Mouse (Mus musculus) right cerebral cortex, adult 2 months (tissue): ENCODE results near the gene Rsbn1l.

Source experiments
- DNase-seq, 2 experiments: peaks; one replicate each; pipeline ENCODE4 v3.0.0; 2021 to 2022; ENCODE audit warnings: low spot score in 2 of 2

Rsbn1l gene

GRCm38 (mm10) chr5:20904647-20905046, 51.6 kb downstream of the Rsbn1l start:
- no peak for DNase-seq

DNA sequence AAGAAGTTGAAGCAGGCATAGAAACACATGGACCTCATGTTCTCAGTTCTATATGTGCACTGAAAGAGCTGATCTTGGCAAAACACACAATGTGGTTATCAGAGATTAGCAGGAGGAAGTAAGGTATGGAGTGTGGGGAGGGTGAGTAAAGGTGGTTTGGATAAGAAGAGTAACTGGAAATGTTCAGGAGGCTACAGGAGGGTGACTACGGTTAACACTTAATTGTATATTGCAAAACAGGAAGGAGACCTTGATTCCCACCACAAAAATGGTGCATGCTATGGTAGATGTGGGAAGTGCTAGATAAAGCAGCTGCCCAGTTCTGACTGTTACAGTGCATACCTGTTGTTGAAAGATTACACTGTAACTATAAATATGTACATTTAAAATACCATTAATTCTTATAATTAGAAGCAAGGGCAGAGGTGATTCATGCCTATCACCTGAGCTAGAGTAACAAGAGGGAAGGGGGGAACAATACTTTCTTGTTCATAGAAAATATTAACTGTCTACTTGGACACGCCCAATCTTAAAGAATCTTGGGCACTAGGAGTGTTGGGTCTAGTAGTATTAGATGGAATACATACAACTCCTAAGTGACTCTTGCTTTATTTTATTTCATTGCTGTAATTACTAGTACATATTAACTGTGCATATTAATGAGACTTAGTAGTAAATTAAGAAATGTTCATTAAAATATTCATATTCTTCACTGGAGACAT, 58.6 kb downstream of the Rsbn1l start:
- DNase-seq = no peak

DNA sequence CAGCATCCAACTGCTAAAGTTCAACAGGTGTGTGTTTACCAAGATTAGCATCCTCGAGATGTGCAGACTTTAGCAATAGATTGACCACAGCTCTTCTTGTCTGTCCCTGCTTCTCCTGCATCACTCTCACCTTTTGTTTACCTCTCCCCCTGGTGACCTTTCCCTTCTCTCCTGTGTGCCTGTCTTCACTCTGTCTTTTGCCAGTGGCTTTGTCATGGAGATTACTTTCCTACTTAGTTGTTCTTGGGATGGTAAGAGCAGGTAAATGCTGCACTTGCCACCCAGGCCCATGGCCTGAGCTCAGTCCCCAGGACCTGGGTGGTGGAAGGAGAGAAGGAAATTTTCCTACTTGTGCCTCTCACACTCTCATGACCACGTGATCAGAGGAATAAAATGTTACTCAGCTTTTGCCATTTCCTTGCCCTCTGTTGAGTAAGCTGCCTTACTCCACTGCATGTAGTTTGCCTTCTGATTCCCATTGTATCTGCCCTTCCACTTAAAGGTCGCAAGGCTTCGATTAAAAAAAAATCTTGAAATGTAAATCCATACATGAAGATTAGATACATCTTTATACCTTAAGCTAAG, 72.1 kb downstream of the Rsbn1l start:
- no peak for DNase-seq

DNA sequence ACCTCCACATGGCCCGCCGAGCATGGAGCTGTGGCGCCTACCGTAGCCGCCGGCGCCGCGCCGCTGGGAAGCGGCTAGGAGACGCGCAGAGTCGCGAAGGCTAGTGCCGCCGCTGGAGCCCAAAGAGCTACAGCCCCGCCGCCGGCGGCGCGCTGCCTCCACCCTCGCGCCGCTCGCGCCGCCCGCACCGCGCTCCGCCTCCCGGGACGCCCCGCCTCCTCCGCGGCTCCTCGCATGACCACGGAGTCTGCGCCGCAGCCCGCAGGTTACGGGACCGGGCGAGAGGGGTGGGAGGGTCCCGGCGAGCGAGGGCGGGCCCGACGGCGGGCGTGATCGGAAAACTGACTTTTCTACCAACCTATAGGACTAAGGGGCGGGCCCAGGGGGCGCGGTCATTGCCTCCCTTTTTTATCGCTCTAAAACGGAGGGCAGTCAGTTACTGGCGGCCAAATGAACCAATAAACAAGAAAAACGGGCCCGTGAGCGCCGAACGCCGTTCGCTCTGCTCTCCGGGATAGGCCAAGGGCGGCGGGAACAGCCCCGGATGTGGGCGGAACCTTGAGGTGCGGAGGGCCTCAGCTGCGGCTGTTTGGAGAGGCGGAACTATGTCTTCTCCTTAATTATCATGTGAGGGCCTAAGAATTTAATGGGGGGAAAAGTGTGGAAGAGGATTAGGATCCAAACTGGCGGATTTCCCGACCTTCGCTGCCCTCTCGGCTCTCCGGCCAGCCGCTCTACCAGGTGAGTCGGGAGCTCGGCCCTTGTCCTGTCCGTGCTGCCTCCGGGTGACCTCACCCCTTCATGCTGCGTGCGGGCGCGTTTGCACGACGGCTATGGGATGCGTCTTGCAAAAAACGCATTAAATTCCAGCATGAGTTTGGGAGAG, 74.0 kb downstream of the Rsbn1l start, which contains the start of the genes Phtf2 and Tmem60:
TSS of gene Phtf2 (minus strand) at position 210 of the 886 bp plus-strand sequence.
TSS of gene Tmem60 (plus strand) at position 277 of the 886 bp plus-strand sequence.
- peak; percentile 98 for DNase-seq

DNA sequence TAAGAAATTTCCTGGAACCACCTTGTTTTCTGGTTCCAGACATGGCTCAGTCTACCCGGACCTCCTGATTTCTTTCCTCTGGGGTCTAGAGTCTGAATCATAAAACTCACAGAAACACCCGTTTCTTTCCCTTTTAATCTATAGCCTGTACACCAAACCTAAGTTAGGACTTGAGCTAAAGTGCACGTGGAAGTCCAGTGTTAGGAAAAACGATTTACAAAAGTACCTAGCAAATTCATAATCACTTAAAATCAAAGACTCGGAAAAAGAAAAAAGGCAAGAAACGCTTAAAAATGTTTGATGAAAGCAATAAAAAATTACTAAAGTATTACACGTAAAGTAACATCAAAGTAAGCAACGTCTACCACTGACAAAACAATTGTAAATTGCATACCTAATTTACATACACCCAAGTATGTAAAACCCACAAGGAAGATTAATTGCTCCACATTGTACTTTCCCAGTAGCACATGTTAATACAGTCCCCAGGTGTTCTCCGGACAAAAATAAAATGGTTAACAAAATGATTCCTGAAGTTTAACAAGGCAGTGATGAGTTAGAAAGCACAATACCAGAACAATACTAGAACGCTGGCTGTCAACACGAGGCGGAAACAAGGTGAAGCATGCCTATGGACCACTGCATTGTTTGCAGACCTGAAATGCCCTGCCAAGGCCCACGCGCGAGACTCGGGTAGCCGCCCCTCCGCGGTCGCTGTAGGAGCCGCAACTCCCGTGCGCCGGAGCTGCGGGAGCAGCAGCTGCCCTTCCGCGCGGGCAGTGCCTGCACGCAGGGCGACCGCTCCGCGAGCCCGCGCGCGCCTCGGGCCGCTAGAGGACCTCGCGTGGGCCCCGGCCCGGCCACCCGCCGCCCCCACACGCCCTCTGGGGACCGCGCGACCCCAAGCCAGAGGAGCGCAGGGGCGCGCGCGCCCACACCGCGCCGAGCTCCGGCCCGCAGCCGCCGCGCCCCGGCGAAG, 75.1 kb downstream of the Rsbn1l start:
- peak; percentile 47 to 56 for DNase-seq

DNA sequence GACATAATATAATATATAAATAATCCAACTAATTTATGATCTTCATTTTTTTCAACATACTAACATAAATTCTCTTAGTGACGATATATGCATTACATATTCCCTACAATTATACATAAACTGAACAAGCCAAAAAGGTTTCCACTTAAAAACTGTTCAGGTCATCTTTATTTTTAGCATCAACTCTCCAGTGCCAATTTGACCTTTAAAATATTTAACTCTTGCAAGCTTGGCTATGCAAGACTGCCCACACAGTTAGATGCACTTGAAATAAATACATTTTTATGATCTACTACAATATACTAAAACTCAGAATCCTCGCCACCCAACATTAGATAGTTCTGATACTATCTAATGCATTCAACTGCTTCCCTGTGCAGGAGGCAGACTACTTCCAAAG, 75.8 kb downstream of the Rsbn1l start:
- no peak for DNase-seq

DNA sequence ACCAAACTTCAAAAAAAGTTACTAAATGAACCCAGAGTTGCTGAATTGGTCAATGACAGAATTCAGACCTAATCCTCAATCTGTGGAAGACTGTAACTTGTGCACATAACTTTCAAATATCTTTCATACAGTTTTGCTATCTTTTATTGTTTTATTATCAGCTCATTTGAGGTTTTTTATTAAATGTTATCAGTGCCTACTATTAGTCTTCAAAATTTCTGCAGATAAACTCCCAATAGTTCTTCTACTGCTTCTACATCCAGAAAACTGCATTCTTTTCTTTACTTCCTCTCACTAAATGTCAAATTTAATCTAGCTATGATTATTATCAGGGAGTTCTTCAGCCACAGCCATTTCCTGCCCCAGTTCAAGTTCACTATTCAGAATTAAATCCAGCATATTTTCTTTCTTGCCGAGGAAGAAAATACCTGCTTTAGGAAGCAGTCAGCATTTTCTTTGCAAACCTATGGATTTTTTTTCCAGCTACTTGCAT, 79.2 kb downstream of the Rsbn1l start:
- DNase-seq = no peak

DNA sequence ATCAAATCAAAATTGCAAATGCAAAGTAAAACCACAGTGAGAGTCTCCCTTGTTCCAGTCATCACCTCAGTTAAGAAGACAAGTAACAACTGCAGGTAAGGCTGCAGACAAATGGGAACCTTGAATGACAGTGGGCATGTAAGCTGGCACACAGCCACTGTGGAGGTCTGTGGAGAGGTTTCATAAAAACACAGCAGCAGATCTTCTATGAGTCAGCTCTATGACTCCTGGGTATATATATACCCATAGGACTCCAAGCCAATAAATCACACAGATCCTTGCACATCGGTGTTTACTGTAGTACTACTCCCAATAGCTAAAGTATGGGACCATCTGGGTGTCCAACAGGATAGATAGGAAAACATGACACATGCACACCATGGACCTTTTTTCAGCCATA, 83.1 kb downstream of the Rsbn1l start:
- DNase-seq = no peak

DNA sequence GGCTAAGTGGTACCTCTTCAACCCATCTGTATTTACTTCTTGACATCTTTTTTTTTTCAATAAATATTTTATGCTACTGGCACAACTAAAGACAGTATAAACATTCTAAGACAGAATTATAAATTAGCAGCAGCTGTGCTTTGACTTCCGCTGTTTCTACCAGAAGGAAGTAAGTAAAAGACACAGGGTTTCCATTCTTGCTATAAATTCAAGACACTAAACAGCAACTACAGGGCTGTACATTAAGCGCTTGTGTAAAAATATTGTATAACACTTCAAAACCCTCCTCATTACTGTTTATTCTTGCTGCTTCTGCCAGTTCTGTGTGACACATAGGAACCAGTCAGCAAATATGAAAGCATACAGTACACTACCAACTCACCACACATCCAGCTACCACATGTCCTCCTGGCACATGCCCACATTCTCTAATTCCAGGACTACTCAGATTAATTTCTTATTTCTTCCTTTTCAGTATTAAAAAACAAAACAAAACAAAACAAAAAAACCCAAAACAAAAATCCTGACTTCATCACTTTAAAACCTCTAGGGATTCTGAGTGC, 90.9 kb downstream of the Rsbn1l start:
- no peak for DNase-seq

GRCm38 (mm10) chr5:20864216-20864969, 91.8 kb downstream of the Rsbn1l start:
- no peak for DNase-seq

DNA sequence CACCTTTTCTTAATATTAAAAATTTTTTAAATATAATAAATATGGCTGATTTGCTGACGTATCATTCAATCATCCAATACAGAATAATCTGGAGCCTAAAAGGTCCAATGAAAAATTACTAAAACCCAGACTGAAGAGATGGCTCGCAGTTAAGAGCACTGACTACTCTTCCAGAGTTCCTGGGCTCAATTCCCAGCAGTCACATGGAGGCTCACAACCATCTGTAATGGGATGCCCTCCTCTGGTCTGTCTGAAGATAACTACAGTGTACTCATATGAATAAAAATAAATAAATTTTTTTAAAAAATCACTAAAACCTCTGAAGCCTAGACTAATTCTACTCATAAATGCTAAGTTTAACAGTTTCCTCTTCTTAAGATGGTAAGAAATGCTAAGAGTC, 94.3 kb downstream of the Rsbn1l start:
- no peak for DNase-seq

- DNase-seq = no peak
Measured at GRCm38 (mm10) chr5:20860565-20860964, 95.6 kb downstream of the Rsbn1l start.

GRCm38 (mm10) chr5:20858404-20858803, 97.8 kb downstream of the Rsbn1l start:
- DNase-seq = no peak

- no peak for DNase-seq
Measured at GRCm38 (mm10) chr5:20855066-20855465, 101.1 kb downstream of the Rsbn1l start.

GRCm38 (mm10) chr5:20847010-20847409, 109.2 kb downstream of the Rsbn1l start:
- no peak for DNase-seq

DNA sequence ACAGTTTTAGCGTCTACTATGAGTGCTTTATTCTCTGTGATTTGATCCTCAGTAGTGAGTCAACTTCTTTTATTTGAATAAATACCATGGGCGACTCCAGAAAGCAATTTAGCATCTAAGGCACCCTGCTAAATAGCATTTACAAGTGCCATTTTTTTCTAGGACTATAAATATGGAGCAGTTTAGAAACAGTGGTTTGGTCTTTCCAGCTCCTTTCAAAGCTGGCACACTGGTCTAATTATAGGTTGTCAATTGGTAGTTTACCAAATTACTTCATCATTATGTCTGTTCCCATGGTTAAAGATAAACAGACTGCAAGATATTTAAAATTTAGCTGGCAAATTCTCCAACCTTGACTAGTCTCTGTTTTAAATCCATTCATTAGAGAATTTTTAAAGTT, 112.4 kb downstream of the Rsbn1l start:
- no peak for DNase-seq

DNA sequence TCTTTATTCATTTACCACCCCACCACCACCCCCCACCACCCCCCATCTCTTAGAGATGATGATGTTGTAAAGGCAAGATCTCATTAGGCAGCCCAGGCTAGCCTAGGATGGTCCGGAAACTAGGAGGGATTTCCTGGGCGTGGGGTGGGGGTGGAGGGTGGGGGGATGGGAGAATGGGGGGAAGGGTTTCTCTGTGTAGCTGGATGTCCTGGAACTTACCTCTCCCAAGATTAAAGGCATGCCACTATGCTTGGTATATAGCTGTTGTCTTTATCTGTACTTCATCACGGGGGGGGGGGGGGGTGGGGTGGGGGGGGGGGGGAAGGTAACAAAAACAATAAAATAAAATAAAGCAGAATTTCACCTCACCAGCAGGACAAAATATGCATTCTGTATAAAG, 112.8 kb downstream of the Rsbn1l start:
- DNase-seq = no peak
